Mouse (Mus musculus) testis, adult 2 months (tissue): ENCODE measurements around the gene Gadl1.

ENCODE experiments used
- CTCF ChIP-seq: fragments of 200-500 bp; IDR thresholded peaks from 2 replicates; pipeline ENCODE4 v1.5.1; 2012; ENCODE audit warnings: low read depth, mild to moderate bottlenecking, inconsistent platforms, low read length, moderate library complexity; ENCODE audit not compliant: control insufficient read depth, insufficient read depth, insufficient replicate concordance
- POLR2A ChIP-seq: fragments of 200-500 bp; IDR thresholded peaks from 2 replicates; pipeline ENCODE4 v1.6.1; 2012; ENCODE audit warnings: low read depth, mild to moderate bottlenecking, inconsistent platforms, low read length, moderate library complexity; ENCODE audit not compliant: control insufficient read depth

GRCm38 (mm10) chr9:115909155-115909554, at the start of gene Gadl1:
- TF ChIP-seq POLR2A: no peak
- TF ChIP-seq CTCF: no peak
